Mouse (Mus musculus): Measurements from ENCODE around the gene Dbf4.

Gene Dbf4

GRCm38 (mm10) chr5:8366771-8367613, 55.5 kb downstream of the Dbf4 start:
- DNase-seq (ENCODE audit: low spot score), result no peak

GRCm38 (mm10) chr5:8362361-8362760, 60.2 kb downstream of the Dbf4 start:
- DNase-seq (ENCODE audit: low spot score), result no peak

- no peak for DNase-seq (ENCODE audit: low spot score)
Observed at GRCm38 (mm10) chr5:8357677-8358076, 64.8 kb downstream of the Dbf4 start.

- DNase-seq (ENCODE audit: low spot score), result no peak
Observed at GRCm38 (mm10) chr5:8356885-8357651, 65.4 kb downstream of the Dbf4 start.

- DNase-seq (ENCODE audit: low spot score), result no peak
Observed at GRCm38 (mm10) chr5:8356326-8356725, 66.2 kb downstream of the Dbf4 start.

GRCm38 (mm10) chr5:8349557-8349956, 73.0 kb downstream of the Dbf4 start:
- DNase-seq (ENCODE audit: low spot score), result no peak
